Mouse (Mus musculus) lung, embryonic 16.5 days (tissue): Measurements from ENCODE around the gene Asgr2. TPM values are rescaled to one million over a fixed set of nuclear protein-coding genes. Genes with fewer than 3 reads are reported as not detected.
A peak's percentile ranks its signal among the peaks of the same experiment; 100 is the strongest.

ENCODE experiments used
- ATAC-seq: fragments of 200-750 bp; cut with Nextera tagmentation; 2 replicates; pipeline ENCODE4 v1.8.0; 2017; ENCODE audit warnings: low read depth, mild to moderate bottlenecking, moderate library complexity
- H3K27ac ChIP-seq: fragments of 300-500 bp; sonication (generic); 2 replicates; pipeline ENCODE4 v1.5.1; 2014; ENCODE audit warnings: mild to moderate bottlenecking, control low read depth, low read length
- H3K27me3 ChIP-seq: fragments of 300-500 bp; sonication (generic); 2 replicates; pipeline ENCODE4 v1.6.1; 2014; ENCODE audit warnings: low read depth, low read length, mixed read lengths; ENCODE audit not compliant: control insufficient read depth, insufficient read depth
- H3K36me3 ChIP-seq: fragments of 300-500 bp; sonication (generic); 2 replicates; pipeline ENCODE4 v1.6.1; 2014; ENCODE audit warnings: low read length; ENCODE audit not compliant: control insufficient read depth, insufficient read depth
- H3K4me1 ChIP-seq: fragments of 300-500 bp; sonication (generic); replicated peaks from 2 replicates; pipeline ENCODE4 v1.6.1; 2014; ENCODE audit warnings: low read length, mixed read lengths; ENCODE audit not compliant: control insufficient read depth, insufficient read depth
- H3K4me2 ChIP-seq: fragments of 300-500 bp; sonication (generic); 2 replicates; pipeline ENCODE4 v1.6.1; 2014; ENCODE audit warnings: low read depth, low read length, control low read depth
- H3K4me3 ChIP-seq: fragments of 300-500 bp; sonication (generic); 2 replicates; pipeline ENCODE4 v1.5.1; 2014; ENCODE audit warnings: mild to moderate bottlenecking, low read length, control low read depth
- H3K9ac ChIP-seq: fragments of 300-500 bp; sonication (generic); 2 replicates; pipeline ENCODE4 v1.6.1; 2014; ENCODE audit warnings: low read length, control low read depth
- H3K9me3 ChIP-seq: fragments of 300-500 bp; sonication (generic); 2 replicates; pipeline ENCODE4 v1.6.1; 2016; ENCODE audit warnings: low read length; ENCODE audit not compliant: control insufficient read depth
- WGBS: fragments of 180-500 bp; shearing (Covaris S2); extraction: QIAGEN DNeasy Blood & Tissue Kit; methylation state at CpG from one replicate; pipeline ENCODE4 v1.1.7; 2014; 5-methylcytosine and 5-hydroxymethylcytosine counted together
- polyA plus RNA-seq: library from polyadenylated mRNA; unstranded; fragments of >200 nt; fragmentation: Nextera tagmentation; extraction: Ambion mirVana; gene quantifications from 2 replicates; pipeline ENCODE4 v1.2.1, GENCODE M21; 2015

Asgr2 gene
- 0.30 TPM in 1 of 2 replicates, not detected in the other for polyA plus RNA-seq

GRCm38 (mm10) chr11:70091986-70092783 is at the start of gene Asgr2:
TSS of gene Asgr2 (plus strand) at chr11:70092644.
- ATAC-seq = no peak
- WGBS = 60% methylated on average over 12 of the region's 12 CpGs

GRCm38 (mm10) chr11:70043665-70044064 is 48.8 kb upstream of the Asgr2 start:
- no peak for ATAC-seq
- Histone ChIP-seq H3K36me3 (peaks cover 12% of the 10 kb centered on the region), H3K4me3 (no peak overlapping the region), H3K9me3 (no peaks in the 10 kb centered on the region), H3K27me3 (no peaks in the 10 kb centered on the region), H3K4me1 (no peaks in the 10 kb centered on the region), H3K9ac (no peak overlapping the region), H3K4me2 (no peak overlapping the region), H3K27ac (no peak overlapping the region)
- WGBS = 83% methylated on average over 7 of the region's 7 CpGs

More at GRCm38 (mm10) chr11:70091986-70092783, at the start of gene Asgr2:
- Histone ChIP-seq H3K4me3 (no peak within 1 kb of the TSS), H3K9ac (no peak within 1 kb of the TSS), H3K36me3 (no peaks in the 10 kb centered on the region), H3K27ac (no peak within 1 kb of the TSS), H3K4me2 (no peak within 1 kb of the TSS), H3K27me3 (no peaks in the 10 kb centered on the region), H3K9me3 (no peaks in the 10 kb centered on the region), H3K4me1 (no peaks in the 10 kb centered on the region)

- H3K36me3 ChIP-seq = peaks cover 7% of the 10 kb centered on the region; the same call in 1 of the 2 replicates
- peak; percentile 34; the same call in 1 of the 2 replicates for ATAC-seq
- no peaks in the 10 kb centered on the region for H3K9me3 ChIP-seq
- H3K4me1 ChIP-seq = no peaks in the 10 kb centered on the region
- H3K4me3 ChIP-seq = no peak overlapping the region
- H3K27ac ChIP-seq = no peak overlapping the region
- H3K9ac ChIP-seq = no peak overlapping the region
- no peaks in the 10 kb centered on the region for H3K27me3 ChIP-seq
- 23% methylated on average over 9 of the region's 9 CpGs for WGBS
- no peak overlapping the region for H3K4me2 ChIP-seq
Observed at GRCm38 (mm10) chr11:70045435-70045834, 47.0 kb upstream of the Asgr2 start.

- WGBS = 53% methylated on average over 6 of the region's 6 CpGs
- Histone ChIP-seq H3K4me3 (no peak overlapping the region), H3K4me1 (no peaks in the 10 kb centered on the region), H3K27me3 (no peaks in the 10 kb centered on the region), H3K4me2 (no peak overlapping the region), H3K9me3 (no peaks in the 10 kb centered on the region), H3K9ac (no peak overlapping the region), H3K36me3 (0 out of 2 replicates have a peak, but pooled peaks cover 3% of the 10 kb centered on the region), H3K27ac (no peak overlapping the region)
- ATAC-seq = no peak
Observed at GRCm38 (mm10) chr11:70049366-70049765, 43.1 kb upstream of the Asgr2 start.

GRCm38 (mm10) chr11:70049816-70050215 is 42.6 kb upstream of the Asgr2 start:
- no peaks in the 10 kb centered on the region for H3K9me3 ChIP-seq
- peaks cover 2% of the 10 kb centered on the region; the same call in 1 of the 2 replicates for H3K27me3 ChIP-seq
- no peak overlapping the region for H3K4me2 ChIP-seq
- H3K9ac ChIP-seq = no peak overlapping the region
- no peak for ATAC-seq
- 52% methylated on average over 10 of the region's 10 CpGs for WGBS
- no peaks in the 10 kb centered on the region for H3K36me3 ChIP-seq
- H3K4me3 ChIP-seq = no peak overlapping the region
- no peaks in the 10 kb centered on the region for H3K4me1 ChIP-seq
- no peak overlapping the region for H3K27ac ChIP-seq

- H3K4me3 ChIP-seq = no peak overlapping the region
- H3K4me2 ChIP-seq = no peak overlapping the region
- ATAC-seq = no peak
- no peak overlapping the region for H3K27ac ChIP-seq
- peaks cover 2% of the 10 kb centered on the region; the same call in 1 of the 2 replicates for H3K27me3 ChIP-seq
- H3K9me3 ChIP-seq = no peaks in the 10 kb centered on the region
- 48% methylated on average over 7 of the region's 7 CpGs for WGBS
- no peak overlapping the region for H3K9ac ChIP-seq
- no peaks in the 10 kb centered on the region for H3K36me3 ChIP-seq
- H3K4me1 ChIP-seq = peaks cover 4% of the 10 kb centered on the region; the same call in 1 of the 2 replicates
Observed at GRCm38 (mm10) chr11:70053156-70053555, 39.3 kb upstream of the Asgr2 start.

GRCm38 (mm10) chr11:70053898-70054570 is 38.4 kb upstream of the Asgr2 start, which contains the start of gene Asgr1:
TSS of gene Asgr1 (plus strand) at chr11:70054085.
- no peaks in the 10 kb centered on the region for H3K9me3 ChIP-seq
- H3K9ac ChIP-seq = no peak within 1 kb of the TSS
- H3K4me3 ChIP-seq = no peak within 1 kb of the TSS
- WGBS = 77% methylated on average over 10 of the region's 10 CpGs
- H3K27ac ChIP-seq = no peak within 1 kb of the TSS
- no peak for ATAC-seq
- no peaks in the 10 kb centered on the region for H3K36me3 ChIP-seq
- H3K4me1 ChIP-seq = peaks cover 4% of the 10 kb centered on the region; the same call in 1 of the 2 replicates
- peaks cover 2% of the 10 kb centered on the region; the same call in 1 of the 2 replicates for H3K27me3 ChIP-seq
- H3K4me2 ChIP-seq = no peak within 1 kb of the TSS

- H3K4me3 ChIP-seq = no peak overlapping the region
- no peaks in the 10 kb centered on the region for H3K9me3 ChIP-seq
- H3K36me3 ChIP-seq = no peaks in the 10 kb centered on the region
- H3K27ac ChIP-seq = no peak overlapping the region
- peaks cover 2% of the 10 kb centered on the region; the same call in 1 of the 2 replicates for H3K27me3 ChIP-seq
- peaks cover 4% of the 10 kb centered on the region; the same call in 1 of the 2 replicates for H3K4me1 ChIP-seq
- peak overlapping the region; percentile 39; the same call in 1 of the 2 replicates for H3K4me2 ChIP-seq
- 16% methylated on average over 18 of the region's 18 CpGs for WGBS
- peak; percentile 61; the same call in 1 of the 2 replicates for ATAC-seq
- H3K9ac ChIP-seq = peak overlapping the region; percentile 28; the same call in 1 of the 2 replicates
Observed at GRCm38 (mm10) chr11:70055618-70056214, 36.7 kb upstream of the Asgr2 start.
